In genomic region chr4:139809381-139809820, GRCm38 (mm10) we compare ENCODE assay signal across 21 mouse cellular contexts. TPM values are rescaled to one million over a fixed set of nuclear protein-coding genes. Genes with fewer than 3 reads are reported as not detected.
DNase-seq lines count a peak whose midpoint lies in the region; ATAC-seq and TF ChIP-seq lines count a peak whose summit lies in the region.
"Had no signal": no experiment of that assay in that cellular context is flagged by ENCODE, and none has a peak within 500 bp of the region (broad histone marks: within the 10 kb centered on the region; RNA-seq: fewer than 3 reads in every experiment).

No protein-coding gene starts in this region.

- H3K9me3 ChIP-seq in midbrain, embryonic 10.5 days (replicated peaks): no peaks in the 10 kb centered on the region
- H3K9me3 ChIP-seq in midbrain, embryonic 16.5 days (replicated peaks; ENCODE audit: control insufficient read depth, low read length, poor library complexity, severe bottlenecking): no peaks in the 10 kb centered on the region
- no peaks in the 10 kb centered on the region for H3K9me3 ChIP-seq in forebrain, embryonic 14.5 days (replicated peaks; ENCODE audit: control insufficient read depth, low read length)
- no peaks in the 10 kb centered on the region for H3K9me3 ChIP-seq in hindbrain, postnatal 0 days (ENCODE audit: low read length)
- no peaks in the 10 kb centered on the region for H3K9me3 ChIP-seq in stomach, postnatal 0 days (ENCODE audit: control insufficient read depth, low read length)
- H3K9me3 ChIP-seq: heart, embryonic 15.5 days; hindbrain, embryonic 15.5 days; limb, embryonic 12.5 days; liver, embryonic 15.5 days had no signal

- H3K9ac ChIP-seq in midbrain, embryonic 16.5 days (ENCODE audit: low read depth, low read length): no peak overlapping the region
- no peak overlapping the region for H3K9ac ChIP-seq in forebrain, embryonic 14.5 days (ENCODE audit: low read length)
- no peak overlapping the region for H3K9ac ChIP-seq in hindbrain, postnatal 0 days (replicated peaks; ENCODE audit: low read length)
- no peak overlapping the region for H3K9ac ChIP-seq in stomach, postnatal 0 days (ENCODE audit: low read length)
- H3K9ac ChIP-seq: heart, embryonic 15.5 days; hindbrain, embryonic 15.5 days; limb, embryonic 12.5 days; liver, embryonic 15.5 days had no signal

- no peak for TF ChIP-seq EP300 in stomach, postnatal 0 days (optimal IDR thresholded peaks at IDR 0.05)

- peaks cover 99% of the 10 kb centered on the region for H3K4me1 ChIP-seq in midbrain, embryonic 10.5 days
- H3K4me1 ChIP-seq in midbrain, embryonic 16.5 days (ENCODE audit: control insufficient read depth, insufficient read depth, low read length): peaks cover 24% of the 10 kb centered on the region
- peaks cover 23% of the 10 kb centered on the region for H3K4me1 ChIP-seq in forebrain, embryonic 14.5 days (ENCODE audit: control insufficient read depth, insufficient read depth, low read length)
- H3K4me1 ChIP-seq in hindbrain, postnatal 0 days (ENCODE audit: insufficient read depth, low read length): no peaks in the 10 kb centered on the region
- H3K4me1 ChIP-seq in stomach, postnatal 0 days (replicated peaks; ENCODE audit: control insufficient read depth, insufficient read depth): no peaks in the 10 kb centered on the region
- H3K4me1 ChIP-seq: liver, embryonic 15.5 days had no signal

- H3K36me3 ChIP-seq in midbrain, embryonic 10.5 days: no peaks in the 10 kb centered on the region; the same call in 1 of the 2 replicates
- no peaks in the 10 kb centered on the region for H3K36me3 ChIP-seq in midbrain, embryonic 16.5 days (ENCODE audit: control insufficient read depth, insufficient read depth, low read length)
- H3K36me3 ChIP-seq in forebrain, embryonic 14.5 days (ENCODE audit: control insufficient read depth, insufficient read depth, low read length): no peaks in the 10 kb centered on the region
- H3K36me3 ChIP-seq in hindbrain, postnatal 0 days (ENCODE audit: insufficient read depth, low read length): no peaks in the 10 kb centered on the region
- H3K36me3 ChIP-seq in stomach, postnatal 0 days (ENCODE audit: control insufficient read depth, insufficient read depth, low read length): no peaks in the 10 kb centered on the region
- H3K36me3 ChIP-seq: G1E; heart, embryonic 15.5 days; hindbrain, embryonic 15.5 days; limb, embryonic 12.5 days; liver, embryonic 15.5 days had no signal

- H3K4me3 ChIP-seq in midbrain, embryonic 10.5 days: no peak overlapping the region
- no peak overlapping the region for H3K4me3 ChIP-seq in midbrain, embryonic 16.5 days (ENCODE audit: low read depth, low read length)
- H3K4me3 ChIP-seq in forebrain, embryonic 14.5 days (ENCODE audit: low read depth, low read length): no peak overlapping the region
- no peak overlapping the region for H3K4me3 ChIP-seq in hindbrain, postnatal 0 days (ENCODE audit: low read length)
- H3K4me3 ChIP-seq in stomach, postnatal 0 days (ENCODE audit: low read depth, low read length): no peak overlapping the region
- H3K4me3 ChIP-seq: gastrocnemius, adult 2 months; heart, embryonic 15.5 days; hindbrain, embryonic 15.5 days; limb, embryonic 12.5 days; liver, embryonic 15.5 days had no signal

- ATAC-seq in midbrain, embryonic 16.5 days: no peak
- ATAC-seq in forebrain, embryonic 14.5 days: peak; percentile 51
- ATAC-seq in hindbrain, postnatal 0 days: no peak
- ATAC-seq in stomach, postnatal 0 days (ENCODE audit: low FRiP score, low TSS enrichment): no peak

- peaks cover 99% of the 10 kb centered on the region for H3K27me3 ChIP-seq in midbrain, embryonic 10.5 days (ENCODE audit: low read depth, poor library complexity, severe bottlenecking)
- H3K27me3 ChIP-seq in midbrain, embryonic 16.5 days (ENCODE audit: control insufficient read depth, insufficient read depth, low read depth, low read length): peaks cover 41% of the 10 kb centered on the region
- peaks cover 40% of the 10 kb centered on the region for H3K27me3 ChIP-seq in forebrain, embryonic 14.5 days (replicated peaks; ENCODE audit: control insufficient read depth, insufficient read depth, low read length)
- H3K27me3 ChIP-seq in hindbrain, postnatal 0 days (ENCODE audit: insufficient read depth, low read length): peaks cover 21% of the 10 kb centered on the region
- no peaks in the 10 kb centered on the region; the same call in 1 of the 2 replicates for H3K27me3 ChIP-seq in stomach, postnatal 0 days (ENCODE audit: control insufficient read depth, insufficient read depth, low read length)

- DNase-seq in midbrain, embryonic 10.5 days (ENCODE audit: low spot score): no peak
- peak; percentile 76 for DNase-seq in forebrain, embryonic 14.5 days (ENCODE audit: low spot score)
- DNase-seq in hindbrain, postnatal 0 days (ENCODE audit: low spot score): peak; percentile 30
- DNase-seq in retina, embryonic 14.5 days (ENCODE audit: low spot score): peak; percentile 77
- DNase-seq in cerebellum, postnatal 14 days: no peak
- no peak for DNase-seq in stomach, postnatal 0 days (ENCODE audit: low spot score)
- DNase-seq: cerebellum, adult 11-12 months; gastrocnemius, adult 2 months; heart, adult 18-20 months; kidney, adult 8-10 months; lung, postnatal 4 days had no signal

- TF ChIP-seq CTCF in hindbrain, postnatal 0 days (IDR thresholded peaks at IDR 0.05; ENCODE audit: low read depth): no peak
- TF ChIP-seq CTCF in stomach, postnatal 0 days (IDR thresholded peaks at IDR 0.05; ENCODE audit: low read depth): no peak

- no peak overlapping the region for H3K4me2 ChIP-seq in midbrain, embryonic 16.5 days (ENCODE audit: low read length)
- no peak overlapping the region for H3K4me2 ChIP-seq in forebrain, embryonic 14.5 days (ENCODE audit: low read length)
- no peak overlapping the region for H3K4me2 ChIP-seq in hindbrain, postnatal 0 days (ENCODE audit: low read depth, low read length)
- H3K4me2 ChIP-seq in stomach, postnatal 0 days (replicated peaks; ENCODE audit: low read depth): no peak overlapping the region
- H3K4me2 ChIP-seq: heart, embryonic 15.5 days; hindbrain, embryonic 15.5 days; limb, embryonic 12.5 days; liver, embryonic 15.5 days had no signal

- H3K27ac ChIP-seq in midbrain, embryonic 10.5 days (replicated peaks): peak overlapping the region; percentile 88
- no peak overlapping the region for H3K27ac ChIP-seq in midbrain, embryonic 16.5 days (ENCODE audit: low read length)
- no peak overlapping the region for H3K27ac ChIP-seq in forebrain, embryonic 14.5 days (ENCODE audit: low read depth, low read length)
- no peak overlapping the region for H3K27ac ChIP-seq in hindbrain, postnatal 0 days
- no peak overlapping the region for H3K27ac ChIP-seq in stomach, postnatal 0 days (replicated peaks)
- H3K27ac ChIP-seq: gastrocnemius, adult 2 months; heart, embryonic 15.5 days; hindbrain, embryonic 15.5 days; limb, embryonic 12.5 days; liver, embryonic 15.5 days had no signal

- WGBS in midbrain, embryonic 10.5 days: 8% methylated on average over 7 of the region's 7 CpGs
- WGBS in midbrain, embryonic 16.5 days: 16% methylated on average over 7 of the region's 7 CpGs
- 7% methylated on average over 7 of the region's 7 CpGs for WGBS in forebrain, embryonic 14.5 days
- 22% methylated on average over 7 of the region's 7 CpGs for WGBS in hindbrain, postnatal 0 days
- WGBS in stomach, postnatal 0 days: 53% methylated on average over 7 of the region's 7 CpGs

RNA-seq across cellular contexts. Expression of gene Pax7, which starts 23.9 kb away (rescaled TPM):
- polyA plus RNA-seq in midbrain, embryonic 10.5 days (2016; fragmentation: Nextera tagmentation; extraction: Ambion mirVana): 1.3 and 1.8 TPM in 2 replicates
- 2.3 and 4.4 TPM in 2 replicates for polyA plus RNA-seq in midbrain, embryonic 16.5 days (2015; fragmentation: Nextera tagmentation; extraction: Ambion mirVana)
- 0.05 and 0.06 TPM in 2 replicates for polyA plus RNA-seq in forebrain, embryonic 14.5 days (2014; fragmentation: Nextera tagmentation; extraction: Ambion mirVana)
- 2.6 and 3.6 TPM in 2 replicates for total RNA-seq in hindbrain, postnatal 0 days (2014; rRNA removed)
- polyA plus RNA-seq in hindbrain, postnatal 0 days (2015; fragmentation: Nextera tagmentation; extraction: Ambion mirVana): 0.30 and 0.41 TPM in 2 replicates
- polyA plus RNA-seq in stomach, postnatal 0 days (2015; fragmentation: Nextera tagmentation; extraction: Ambion mirVana): 0.02 TPM in 1 of 2 replicates, not detected in the other
- total RNA-seq: adrenal gland, adult 18-20 months; common myeloid progenitor, adult 5-6 weeks; heart, adult 18-20 months; layer of hippocampus, postnatal 25 days had no signal
- polyA plus RNA-seq: G1E; heart, embryonic 15.5 days; large intestine, adult 2 months had no signal

Comparison
In these comparisons a context has a peak if more than half of its experiments do, and no peak if none do; other contexts are left out.
1. DNase-seq: peak in forebrain, embryonic 14.5 days (single experiment), hindbrain, postnatal 0 days (single experiment) and retina, embryonic 14.5 days (single experiment); none in midbrain, embryonic 10.5 days (single experiment), cerebellum, postnatal 14 days (0 of 2) and stomach, postnatal 0 days (single experiment).